Mouse (Mus musculus): ENCODE data around the gene Ociad1.
"Not testable (repeated sequence)": the region's sequence is repeated elsewhere in the genome, so short reads cannot be mapped to it uniquely, and the experiment has no call there.

Ociad1 gene

DNA sequence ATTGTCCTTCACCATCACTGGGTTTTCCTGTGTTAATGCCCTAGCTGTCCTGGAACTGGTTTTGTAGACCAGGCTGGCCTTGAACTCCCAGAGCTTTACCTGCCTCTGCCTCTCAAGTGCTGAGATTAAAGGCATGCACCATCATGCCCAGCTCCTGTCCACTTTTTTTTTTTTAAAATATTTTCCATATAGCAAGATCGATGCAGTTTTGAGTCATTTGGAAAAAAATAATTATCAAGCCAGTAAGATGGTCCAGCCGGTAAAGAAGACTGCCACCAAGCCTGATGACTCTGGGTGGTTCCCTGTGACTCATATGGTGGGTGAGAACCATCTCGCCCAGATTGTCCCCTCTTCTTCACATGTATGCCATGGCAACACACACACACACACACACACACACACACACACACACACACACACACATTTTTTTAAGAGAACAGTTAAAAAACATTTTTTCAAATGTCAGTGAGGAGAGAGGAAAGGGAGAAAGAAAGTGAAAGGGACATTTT is 7.1 kb upstream of the Ociad1 start:
- DNase-seq = no peak

DNA sequence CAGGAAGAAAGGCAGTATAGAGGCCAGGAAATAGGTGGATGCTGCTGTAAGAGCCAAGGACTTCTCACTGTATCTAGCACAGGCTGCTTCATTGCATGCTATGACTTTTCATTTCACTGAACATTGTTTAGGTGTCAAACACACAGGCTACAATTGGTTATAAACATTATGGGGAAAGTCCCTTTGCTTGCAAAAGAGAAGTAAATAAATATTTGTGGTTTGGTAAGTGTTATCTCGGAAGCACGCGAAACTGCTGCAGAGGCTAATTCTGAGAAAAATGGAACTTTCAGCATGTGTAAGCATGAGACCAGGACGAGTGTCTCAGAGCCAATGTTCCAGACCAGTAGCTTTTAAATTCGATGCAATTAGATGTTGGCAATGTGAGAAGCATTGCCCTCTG is 6.0 kb upstream of the Ociad1 start:
- no peak for DNase-seq

DNA sequence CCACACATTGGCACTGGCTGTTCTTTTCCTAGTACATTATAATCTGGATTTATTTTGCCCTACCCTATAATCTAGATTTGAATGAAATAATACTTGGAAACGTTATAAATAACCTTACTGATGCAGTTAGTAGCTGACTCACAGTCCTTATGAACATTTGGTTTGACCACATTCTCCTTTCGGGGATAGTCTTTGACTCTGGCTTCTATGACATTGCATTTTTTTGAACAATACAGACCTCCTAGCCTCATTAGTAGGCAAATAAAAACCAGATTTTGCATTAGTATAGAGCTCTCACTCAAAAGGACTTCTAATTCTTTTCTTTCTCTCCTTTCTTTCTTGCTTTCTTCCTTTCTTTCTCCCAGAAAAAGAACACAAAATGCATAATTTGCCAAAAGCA is 2.7 kb upstream of the Ociad1 start:
- DNase-seq = no peak

DNA sequence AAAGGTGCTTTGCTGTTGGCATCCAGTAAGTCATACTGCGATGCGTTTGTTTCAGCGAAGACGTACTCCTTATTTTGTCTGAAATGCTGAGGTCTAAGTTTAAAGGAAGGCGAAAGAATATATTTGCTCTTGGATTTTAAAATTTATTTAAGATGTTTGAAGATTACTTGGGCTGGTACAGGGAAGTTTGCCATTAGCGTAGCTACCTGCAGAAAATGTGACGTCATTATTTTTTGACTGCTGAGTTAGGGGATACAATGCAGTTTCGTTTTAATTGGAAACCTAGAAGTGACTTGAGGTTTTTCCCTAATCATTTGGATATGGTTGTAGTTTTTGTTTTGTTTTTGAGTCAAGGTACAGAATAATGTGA is 859 bp downstream of the Ociad1 start:
- no peak for DNase-seq

DNA sequence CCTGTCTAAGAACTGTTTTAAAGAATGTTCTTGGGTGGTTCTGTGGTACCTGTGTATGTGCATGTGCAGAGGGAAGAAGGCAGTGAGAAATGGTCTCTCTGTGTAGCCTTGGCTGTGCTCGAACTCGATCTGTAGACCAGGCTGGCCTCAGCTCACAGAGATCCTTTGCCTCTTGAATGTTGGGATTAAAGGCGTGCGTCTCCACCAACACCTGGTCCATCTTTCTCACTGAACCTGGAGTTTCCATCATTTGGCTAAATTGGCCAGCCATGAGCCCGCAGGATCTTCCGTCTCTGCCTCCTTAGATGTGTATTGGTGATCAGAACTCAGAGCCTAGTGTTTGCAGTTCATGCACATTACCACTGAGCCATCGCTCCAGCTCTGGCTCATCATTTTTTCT is 2.4 kb downstream of the Ociad1 start:
- no peak for DNase-seq

DNA sequence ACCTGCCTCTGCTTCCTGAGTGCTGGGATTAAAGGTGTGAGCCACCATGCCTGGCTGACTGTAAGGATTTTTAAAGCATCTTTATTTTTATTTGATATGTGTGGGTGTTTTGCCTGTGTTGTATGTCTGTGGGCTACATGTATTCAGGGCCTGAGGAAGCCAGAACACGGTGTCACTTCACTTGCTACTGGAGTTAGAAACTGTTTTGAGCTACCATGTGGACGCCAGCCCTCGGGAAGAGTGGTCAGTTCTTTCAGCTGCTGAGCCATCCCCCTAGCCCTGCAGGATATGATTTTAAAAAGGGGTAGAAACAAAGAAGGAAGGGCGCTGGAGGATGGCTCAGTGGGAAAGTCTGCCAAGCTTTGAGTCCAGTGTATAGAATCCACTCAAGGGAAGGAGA is 3.3 kb downstream of the Ociad1 start:
- DNase-seq = no peak

DNA sequence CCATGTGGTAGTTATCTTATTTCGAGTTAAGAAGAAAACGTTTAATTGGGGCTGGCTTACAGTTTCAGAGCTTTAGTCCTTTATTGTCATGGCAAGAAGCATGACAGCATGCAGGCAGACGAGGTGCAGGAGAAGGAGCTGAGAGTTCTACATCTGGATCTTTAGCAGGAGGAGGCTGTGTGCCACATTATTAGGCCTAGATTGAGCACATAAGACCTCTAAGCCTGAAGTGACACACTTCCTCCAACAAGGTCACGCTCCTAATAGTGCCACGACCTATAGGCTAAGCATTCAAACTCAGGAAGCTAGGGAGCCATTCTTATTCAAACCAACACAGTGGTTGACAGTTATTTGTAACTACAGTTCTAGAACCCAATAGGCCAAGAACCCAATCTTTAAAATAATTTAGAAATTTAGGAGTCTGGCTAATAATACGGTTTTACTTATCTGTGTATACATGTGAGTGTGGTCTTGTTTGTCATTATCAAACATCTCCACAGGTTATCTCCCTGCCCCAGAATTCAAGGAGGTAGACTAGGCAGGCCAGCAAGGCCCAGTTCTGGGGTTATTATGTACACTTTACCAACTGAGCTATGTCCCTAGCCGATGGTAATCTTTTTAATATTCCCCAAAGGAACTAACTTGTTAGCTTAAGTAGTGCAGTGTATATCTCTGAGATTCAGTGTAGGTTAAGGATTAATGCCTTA is 9.2 kb downstream of the Ociad1 start:
- no peak for DNase-seq

DNA sequence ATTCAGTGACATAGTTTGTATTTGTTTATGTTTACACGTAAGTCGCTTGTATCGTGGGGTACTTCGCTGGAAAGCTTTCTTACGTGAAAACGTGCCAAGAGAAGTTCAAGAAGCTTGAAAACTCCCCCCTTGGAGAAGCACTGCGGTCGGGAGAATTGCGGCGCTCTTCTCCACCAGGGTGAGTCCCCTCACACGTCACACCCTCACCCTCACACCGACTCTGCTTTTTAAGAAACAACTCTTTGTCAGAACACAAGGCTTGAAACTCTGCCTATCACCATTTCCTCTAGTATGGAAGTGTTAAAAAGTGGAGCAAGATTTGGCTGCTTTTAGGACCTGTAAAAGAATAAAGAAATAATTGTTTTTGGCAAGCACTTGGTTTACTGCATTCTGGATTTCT is 11.9 kb downstream of the Ociad1 start:
- no peak for DNase-seq

DNA sequence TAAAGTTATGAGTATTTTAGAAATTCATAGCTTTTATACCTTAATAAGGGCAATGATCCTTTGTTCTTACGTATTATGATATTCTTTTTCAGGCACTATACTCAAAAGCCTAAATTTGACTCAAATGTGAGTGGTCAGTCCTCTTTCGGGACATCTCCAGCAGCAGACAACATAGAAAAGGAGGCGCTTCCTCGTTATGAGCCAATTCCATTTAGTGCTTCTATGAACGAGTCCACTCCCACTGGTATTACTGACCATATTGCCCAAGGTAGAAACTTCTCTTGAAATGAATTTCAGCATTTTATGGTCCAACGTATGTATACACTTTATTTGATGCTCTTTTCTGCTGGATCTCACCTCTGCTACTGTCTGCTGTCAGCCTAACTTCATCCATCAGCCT is 13.9 kb downstream of the Ociad1 start:
- no peak for DNase-seq

DNA sequence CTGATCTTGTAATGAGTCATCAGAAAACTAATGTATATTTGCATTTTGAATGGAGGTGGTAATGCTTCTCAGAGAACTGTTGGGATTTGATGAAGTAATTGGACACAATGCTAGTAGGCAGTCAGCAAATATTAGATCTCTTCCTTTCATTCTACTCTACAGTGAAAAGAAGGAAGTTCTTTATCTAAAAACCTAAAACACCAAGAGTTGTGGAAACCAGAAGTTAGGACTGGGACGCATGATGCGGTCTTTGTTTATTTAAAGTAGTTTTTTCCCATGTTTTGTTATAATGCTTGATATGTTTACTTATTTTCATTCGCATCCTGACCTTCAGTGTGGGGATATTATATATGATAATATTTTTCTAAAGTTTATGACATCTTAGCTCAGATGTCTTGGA is 14.7 kb downstream of the Ociad1 start:
- no peak for DNase-seq

DNA sequence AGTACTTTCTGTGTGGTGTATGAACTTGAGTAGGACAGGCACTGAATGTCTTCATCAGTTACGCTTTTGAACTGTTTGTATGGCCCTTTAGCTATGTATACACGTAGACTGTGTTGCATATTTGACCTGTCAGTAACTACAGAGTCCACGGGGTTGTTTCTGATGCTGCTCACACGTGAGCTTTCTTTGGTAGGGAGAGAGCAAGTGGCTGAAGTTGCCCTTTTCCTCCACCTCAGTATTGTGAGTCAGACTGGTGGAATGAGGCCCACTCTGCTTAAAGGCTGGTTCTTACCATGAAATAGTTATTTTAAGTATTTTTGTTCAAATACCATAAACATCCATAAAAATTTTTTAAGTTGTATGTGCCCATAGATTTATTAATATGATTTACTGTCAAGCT is 16.9 kb downstream of the Ociad1 start:
- no peak for DNase-seq

DNA sequence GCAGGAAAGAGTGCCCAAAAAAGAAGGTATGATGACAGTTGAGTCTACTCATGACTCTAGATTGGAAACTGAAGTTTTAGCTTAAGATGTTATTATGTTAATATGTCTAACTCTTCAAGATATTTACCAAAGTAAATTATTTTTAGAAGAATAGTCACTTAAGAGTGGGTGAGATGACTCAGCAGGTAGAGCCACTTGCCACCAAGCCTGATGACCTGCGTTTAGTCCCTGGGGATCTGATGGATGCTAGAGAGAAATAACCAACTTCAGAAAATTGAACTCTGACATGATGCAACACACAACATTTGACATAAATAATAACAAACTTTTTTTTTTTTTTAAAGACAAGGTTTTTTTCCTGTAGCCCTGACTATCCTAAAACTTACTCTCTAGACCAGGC is 17.8 kb downstream of the Ociad1 start:
- no peak for DNase-seq

DNA sequence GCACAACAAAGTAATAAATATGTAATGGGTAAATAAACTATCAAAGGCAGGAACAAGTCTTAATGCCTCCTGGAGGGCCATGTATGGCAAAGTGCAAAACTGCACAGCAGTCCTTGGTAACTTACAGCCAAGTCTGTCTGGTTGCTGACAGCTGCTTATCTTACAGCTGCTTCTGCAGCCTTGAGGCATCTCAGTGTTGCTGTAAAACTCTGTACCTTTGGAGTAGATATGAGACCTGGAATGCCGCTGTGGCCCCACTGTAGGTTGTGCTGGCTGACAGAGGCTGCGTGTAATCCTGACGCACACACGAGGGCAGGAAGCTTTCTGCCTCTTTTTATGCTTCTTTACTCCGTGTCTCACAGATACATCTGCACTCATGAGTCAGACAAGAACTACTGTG is 18.9 kb downstream of the Ociad1 start:
- no peak for DNase-seq

DNA sequence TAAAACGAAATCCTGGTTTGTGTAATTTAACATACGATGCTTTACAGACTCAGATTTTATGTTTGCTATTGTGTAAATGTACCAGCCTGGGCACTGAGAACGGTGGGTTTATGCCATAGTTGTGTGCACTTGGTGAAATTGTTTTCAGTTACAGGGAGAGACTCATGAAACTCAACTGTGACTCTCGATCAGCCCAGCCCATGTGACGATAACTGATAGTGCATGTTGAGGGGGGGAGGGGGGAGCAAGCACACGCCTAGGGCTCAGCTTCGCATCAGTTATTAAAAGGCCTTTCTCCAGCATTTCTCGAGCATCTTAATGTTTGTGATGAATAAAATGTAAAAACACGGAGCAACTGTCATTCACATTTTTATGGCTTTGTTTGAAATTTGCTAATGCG is 21.0 kb downstream of the Ociad1 start:
- DNase-seq = no peak

DNA sequence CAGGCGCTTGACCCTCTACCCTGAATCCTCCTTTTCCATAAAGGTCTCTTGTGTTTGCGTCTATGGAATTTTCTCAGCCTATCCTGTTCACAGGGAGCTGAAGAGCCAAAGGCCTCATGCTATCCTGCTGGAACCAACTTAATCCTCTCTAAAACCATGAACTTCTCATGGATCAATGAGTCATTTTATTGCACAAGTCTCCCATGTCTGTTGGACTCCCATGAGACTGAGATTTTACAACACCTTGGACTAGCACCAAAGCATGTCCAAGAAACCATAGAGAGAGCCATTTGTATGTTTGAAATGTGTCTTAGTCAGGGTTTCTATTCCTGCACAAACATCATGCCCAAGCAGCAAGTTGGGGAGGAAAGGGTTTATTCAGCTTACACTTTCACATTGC is 22.1 kb downstream of the Ociad1 start:
- no peak for DNase-seq

DNA sequence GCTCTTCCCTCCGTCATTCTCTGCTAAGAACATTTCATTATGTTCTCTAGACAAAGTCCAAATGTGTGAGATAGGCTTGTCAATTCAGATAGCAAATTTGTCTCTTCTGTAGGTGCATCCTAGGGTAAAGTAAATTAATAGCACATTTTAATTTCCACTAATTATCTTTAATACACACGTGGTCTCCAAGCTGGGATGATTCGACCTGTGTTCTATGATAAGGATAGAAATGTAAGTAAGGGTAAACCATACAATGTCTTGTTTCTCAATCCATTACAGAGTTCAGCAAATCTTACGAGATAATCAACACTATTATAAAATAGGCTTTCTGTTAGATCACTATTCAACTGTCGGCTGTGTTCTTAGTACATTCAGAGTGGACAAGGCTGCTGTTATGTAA is 26.7 kb downstream of the Ociad1 start:
- DNase-seq = no peak

DNA sequence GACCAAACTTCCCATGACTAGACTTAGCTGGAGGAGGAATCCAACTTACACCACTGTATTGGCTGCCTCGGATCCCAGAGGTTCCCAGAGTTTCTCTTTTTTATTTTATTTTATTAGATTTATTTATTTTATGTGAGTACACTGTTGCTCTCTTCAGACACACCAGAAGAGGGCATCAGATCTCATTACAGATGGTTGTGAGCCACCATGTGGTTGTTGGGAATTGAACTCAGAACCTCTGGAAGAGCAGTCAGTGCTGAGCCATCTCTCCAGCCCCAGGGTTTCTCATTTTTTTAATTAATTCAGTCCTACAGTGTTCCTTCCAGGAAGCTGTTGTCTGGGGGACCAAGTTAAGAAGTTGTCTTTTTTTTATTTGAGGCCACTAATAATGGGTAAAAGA is 30.1 kb downstream of the Ociad1 start:
- not testable (repeated sequence) for DNase-seq

DNA sequence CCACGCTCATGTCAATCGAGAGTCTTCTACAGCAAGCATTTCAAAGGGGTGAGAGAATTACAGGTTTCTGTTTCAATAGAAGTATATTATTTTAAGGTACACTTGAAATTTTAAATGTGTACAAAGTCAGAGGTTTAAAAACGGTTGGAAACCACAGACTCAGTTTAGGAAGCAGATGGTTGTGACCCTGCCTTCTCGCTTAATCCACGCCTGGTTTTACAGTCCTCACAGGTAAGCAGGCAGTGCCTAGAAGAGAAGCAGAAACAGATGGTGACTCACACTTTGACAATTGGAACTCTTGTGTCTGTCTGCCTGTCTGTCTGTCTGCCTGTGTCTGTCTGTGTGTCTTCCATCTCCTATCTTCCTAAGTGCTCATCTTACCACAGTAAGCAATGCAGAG is 31.0 kb downstream of the Ociad1 start:
- DNase-seq = no peak

DNA sequence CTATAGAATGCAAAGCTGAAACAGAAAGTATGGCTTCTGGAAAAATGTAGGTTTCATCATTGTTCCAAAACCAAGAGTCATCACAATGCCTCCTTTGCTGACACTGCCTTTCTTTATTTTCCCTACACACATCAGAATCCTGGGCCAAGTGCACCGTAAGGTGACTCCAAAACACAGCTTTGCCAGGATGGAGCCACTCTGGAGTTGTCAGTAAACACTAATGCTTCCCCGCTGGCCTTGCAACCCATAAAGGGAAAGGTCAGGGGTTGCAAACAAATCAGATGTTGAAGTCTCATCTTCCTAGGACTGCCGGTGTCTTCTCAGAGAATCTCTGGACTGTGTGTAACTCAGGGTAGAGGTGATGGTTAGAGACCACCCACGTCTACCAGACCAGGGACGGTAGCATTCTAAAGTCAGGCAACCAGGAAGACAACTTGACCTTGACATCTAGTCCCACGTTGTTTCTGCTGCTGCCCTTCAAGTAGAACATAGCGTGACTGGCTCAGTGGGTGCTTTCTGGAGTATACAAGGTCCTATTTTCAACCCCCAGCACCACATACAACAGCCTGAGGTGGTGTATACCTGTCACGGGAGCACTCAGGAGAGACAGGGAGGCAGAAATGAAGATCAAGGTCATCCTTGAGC is 32.1 kb downstream of the Ociad1 start:
- no peak for DNase-seq

DNA sequence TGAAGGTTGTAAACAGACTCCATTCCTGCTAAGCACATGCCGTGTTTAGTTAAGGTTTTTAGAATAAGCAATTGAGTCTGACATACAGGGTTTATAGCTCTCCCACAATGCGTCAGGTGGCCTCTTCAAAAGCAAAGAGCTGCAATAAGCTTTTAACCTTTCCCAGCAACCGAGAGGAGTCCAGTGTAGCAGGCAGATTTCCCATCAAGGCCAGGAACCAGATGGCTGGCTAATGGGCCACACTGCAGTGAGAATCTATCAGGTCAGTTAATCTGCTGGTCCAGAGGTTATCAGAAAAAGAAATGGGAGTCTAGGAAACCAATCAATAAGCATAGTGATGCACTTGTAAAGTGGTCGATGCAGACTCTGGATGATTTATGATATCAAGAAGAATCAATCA is 38.4 kb downstream of the Ociad1 start:
- DNase-seq = no peak

DNA sequence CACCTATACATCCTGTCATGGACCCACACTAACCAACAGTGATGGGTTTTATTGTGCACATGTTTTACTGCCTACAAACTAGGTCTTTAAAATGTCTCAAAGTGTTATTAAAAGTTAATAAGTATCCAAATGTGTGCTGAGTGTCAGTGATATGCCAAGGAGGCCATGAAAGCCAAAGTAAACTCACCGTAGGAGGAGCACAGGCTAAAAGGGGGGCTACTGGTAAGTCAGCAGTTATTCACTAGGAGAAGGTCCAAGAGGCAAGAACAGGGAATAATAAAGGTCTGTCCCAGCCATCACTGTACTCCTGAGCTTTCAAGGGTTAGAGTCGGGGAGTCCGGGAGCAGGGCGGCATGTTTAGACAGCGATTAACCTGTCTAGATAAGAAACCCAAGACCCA is 43.9 kb downstream of the Ociad1 start:
- DNase-seq = no peak

DNA sequence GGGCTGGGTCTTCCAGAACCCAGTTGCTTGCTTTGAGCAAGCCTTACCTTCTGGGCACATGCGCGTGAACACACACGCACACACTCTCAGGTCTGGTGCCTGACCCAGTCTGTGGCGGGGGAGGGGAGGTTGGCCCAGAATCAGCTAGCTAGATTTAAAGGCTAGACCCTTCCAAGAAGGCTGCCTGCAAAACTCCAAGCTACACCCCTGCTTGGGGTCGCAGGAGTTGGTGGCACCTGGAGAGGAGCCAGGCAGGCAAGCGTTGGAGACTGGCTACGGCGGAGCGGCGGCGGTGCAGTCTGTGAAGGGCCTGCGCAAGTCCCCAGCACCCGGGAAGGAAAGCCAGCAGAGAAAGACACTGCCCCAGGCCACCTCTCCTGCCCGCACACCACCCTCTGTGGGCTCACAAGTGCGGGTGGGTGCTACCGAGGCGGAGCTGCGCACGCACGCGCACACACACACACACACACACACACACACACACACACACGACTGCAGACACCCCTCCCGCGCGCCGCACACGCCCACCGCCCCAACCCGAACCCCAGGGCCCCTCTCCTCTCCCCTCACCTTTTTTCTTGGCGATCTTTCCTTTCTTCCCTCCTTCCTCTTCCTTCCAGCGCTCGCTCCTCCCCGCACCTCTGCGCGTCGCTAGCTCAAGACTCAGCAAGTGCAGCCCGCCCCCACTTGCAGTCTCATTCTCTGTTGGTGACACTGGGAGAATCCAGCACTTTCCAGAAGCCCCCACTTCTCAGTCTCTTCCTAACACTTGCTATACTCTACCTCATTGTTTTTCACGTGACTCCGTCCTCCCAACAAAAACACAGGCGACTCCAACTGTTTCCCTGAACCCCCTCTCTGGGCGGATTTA is 45.6 kb downstream of the Ociad1 start:
- DNase-seq = peak; percentile 22 to 36

DNA sequence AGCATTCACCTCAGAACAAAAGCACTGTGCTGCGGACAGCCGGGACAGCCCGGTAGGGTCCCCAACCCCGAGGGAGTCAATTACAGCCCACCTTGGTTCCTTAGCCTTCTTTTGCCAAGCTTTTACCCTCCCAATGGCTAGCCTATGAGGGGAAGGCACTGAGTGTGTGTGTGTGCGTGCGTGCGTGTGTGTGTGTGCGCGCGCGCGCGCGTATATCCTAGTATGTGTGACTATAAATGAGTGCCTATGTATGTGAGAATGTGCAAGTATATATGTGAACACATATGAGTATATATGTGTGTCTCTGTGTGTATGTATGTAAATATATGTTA is 46.2 kb downstream of the Ociad1 start:
- no peak for DNase-seq
